Mouse (Mus musculus) limb, embryonic 14.5 days (tissue): ENCODE results near the gene Iqcf3. TPM values are rescaled to one million over a fixed set of nuclear protein-coding genes. Genes with fewer than 3 reads are reported as not detected.

Source experiments
- ATAC-seq: fragments of 200-750 bp; cut with Nextera tagmentation; 2 replicates; pipeline ENCODE4 v1.8.0; 2017; ENCODE audit warnings: low read depth, moderate number of reproducible peaks, moderate TSS enrichment; ENCODE audit not compliant: low FRiP score
- DNase-seq: peaks from one replicate; pipeline ENCODE4 v3.0.0-alpha.2; 2015; ENCODE audit warnings: low spot score
- H3K27ac ChIP-seq: fragments of 300-500 bp; sonication (generic); replicated peaks from 2 replicates; pipeline ENCODE4 v1.5.1; 2014; ENCODE audit warnings: low read depth, mild to moderate bottlenecking, low read length, moderate library complexity, mixed read lengths
- H3K27me3 ChIP-seq: fragments of 300-500 bp; sonication (generic); 2 replicates; pipeline ENCODE4 v1.6.1; 2014; ENCODE audit warnings: low read length, mixed read lengths; ENCODE audit not compliant: control insufficient read depth, insufficient read depth
- H3K36me3 ChIP-seq: fragments of 300-500 bp; sonication (generic); 2 replicates; pipeline ENCODE4 v1.6.1; 2014; ENCODE audit warnings: mild to moderate bottlenecking, low read length, moderate library complexity, mixed read lengths; ENCODE audit not compliant: control insufficient read depth, insufficient read depth
- H3K4me1 ChIP-seq: fragments of 300-500 bp; sonication (generic); 2 replicates; pipeline ENCODE4 v1.6.1; 2014; ENCODE audit warnings: antibody characterized with exemption, low read length, mixed read lengths; ENCODE audit not compliant: control insufficient read depth, insufficient read depth
- H3K4me2 ChIP-seq: fragments of 300-500 bp; sonication (generic); replicated peaks from 2 replicates; pipeline ENCODE4 v1.6.1; 2014; ENCODE audit warnings: low read depth, mild to moderate bottlenecking, low read length, moderate library complexity; ENCODE audit not compliant: severe bottlenecking
- H3K4me3 ChIP-seq: fragments of 300-500 bp; sonication (generic); replicated peaks from 2 replicates; pipeline ENCODE4 v1.5.1; 2014; ENCODE audit warnings: low read length
- H3K9ac ChIP-seq: fragments of 300-500 bp; sonication (generic); 2 replicates; pipeline ENCODE4 v1.6.1; 2014; ENCODE audit warnings: mild to moderate bottlenecking, low read depth, low read length, moderate library complexity; ENCODE audit not compliant: severe bottlenecking
- H3K9me3 ChIP-seq: fragments of 300-500 bp; sonication (generic); 2 replicates; pipeline ENCODE4 v1.6.1; 2016; ENCODE audit warnings: low read length; ENCODE audit not compliant: control insufficient read depth
- POLR2A ChIP-seq: fragments of 200-500 bp; IDR thresholded peaks from 2 replicates; pipeline ENCODE4 v1.8.0; 2012; ENCODE audit warnings: inconsistent platforms, mild to moderate bottlenecking, moderate library complexity, borderline replicate concordance; ENCODE audit not compliant: insufficient read depth, insufficient read length; ENCODE audit errors: extremely low read depth
- WGBS: fragments of 180-500 bp; shearing (Covaris S2); extraction: QIAGEN DNeasy Blood & Tissue Kit; methylation state at CpG from one replicate; pipeline ENCODE4 v1.1.7; 2014; 5-methylcytosine and 5-hydroxymethylcytosine counted together
- polyA plus RNA-seq, 2 experiments: library from polyadenylated mRNA; depleted of rRNA in 1 of 2; stranded (reverse) in 1 of 2; unstranded in 1 of 2; fragments of >200 nt; fragmentation: Nextera tagmentation in 1 of 2; extraction: Ambion mirVana in 1 of 2; gene quantifications; 2 replicates each; pipeline versions ENCODE4 v1.2.1 to v1.2.3; 2012 to 2014

The Iqcf3 gene
- polyA plus RNA-seq, 2 experiments = not detected

DNA sequence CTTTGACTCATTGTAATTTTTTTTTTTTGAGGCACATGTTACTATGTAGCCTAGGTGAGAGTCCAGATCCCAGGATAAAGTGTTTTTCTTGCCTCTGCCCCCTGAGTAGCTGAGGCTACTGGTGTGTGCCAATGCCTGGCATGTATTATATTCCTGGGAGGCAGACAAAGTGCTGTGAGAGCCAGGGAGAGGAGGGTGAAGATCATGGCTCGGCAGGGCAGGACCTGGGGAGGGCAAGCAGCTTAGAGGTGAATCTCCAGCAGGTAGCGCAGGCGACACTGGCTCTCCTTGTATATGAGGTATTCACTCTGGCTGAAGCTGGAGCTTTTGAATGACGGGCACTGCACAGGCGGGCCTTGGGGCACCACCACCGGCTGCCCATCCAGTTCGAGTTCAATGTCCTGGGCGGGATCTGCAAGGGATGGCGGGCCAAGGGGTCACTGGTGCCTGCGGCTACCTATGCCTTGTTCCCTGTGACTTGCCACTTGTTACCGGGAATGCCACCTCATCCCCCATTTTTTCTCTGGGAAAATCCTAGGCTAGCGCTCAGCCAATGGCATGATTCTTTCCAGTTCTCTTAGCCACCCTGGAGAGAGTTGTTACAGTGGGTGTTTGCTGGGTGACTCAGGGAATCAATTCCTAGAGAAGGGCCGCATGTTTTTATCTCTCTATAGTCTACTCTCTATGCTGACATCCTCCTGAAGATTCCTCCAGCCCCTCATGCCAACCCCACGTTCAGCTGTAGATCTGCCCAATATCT lies 90.3 kb downstream of the Iqcf3 start:
- DNase-seq (no peak), ATAC-seq (no peak)
- TF ChIP-seq POLR2A = no peak
- no peak overlapping the region for H3K4me3 ChIP-seq
- no peaks in the 10 kb centered on the region for H3K27me3 ChIP-seq
- peaks cover 10% of the 10 kb centered on the region for H3K4me1 ChIP-seq
- WGBS = 61% methylated on average over 14 of the region's 14 CpGs
- no peak overlapping the region for H3K27ac ChIP-seq
- H3K36me3 ChIP-seq = no peaks in the 10 kb centered on the region
- H3K9me3 ChIP-seq = no peaks in the 10 kb centered on the region
- H3K4me2 ChIP-seq = no peak overlapping the region
- H3K9ac ChIP-seq = 0 out of 2 replicates have a peak overlapping the region, but pooled peaks have one; percentile 7

DNA sequence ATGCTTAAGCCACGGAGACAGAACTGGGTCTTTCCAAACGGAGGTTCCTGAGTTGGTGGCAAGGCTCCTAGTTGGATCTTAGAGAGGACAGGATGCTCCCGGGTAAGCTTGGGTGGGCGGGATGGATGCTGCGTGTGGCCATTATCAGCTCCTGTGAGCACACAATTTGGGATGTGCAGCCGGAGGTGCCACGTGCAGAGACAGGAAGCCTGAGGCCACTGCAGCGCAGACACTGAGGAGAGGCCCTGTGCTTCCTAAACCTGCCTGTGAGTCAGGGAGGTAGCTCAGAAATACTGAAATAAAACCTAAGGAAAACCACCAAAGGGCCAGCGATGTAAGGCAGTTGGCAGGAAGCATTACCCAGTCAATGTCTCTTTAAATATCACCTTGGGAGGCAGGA lies 91.7 kb downstream of the Iqcf3 start:
- no peak for TF ChIP-seq POLR2A
- Histone ChIP-seq H3K36me3 (no peaks in the 10 kb centered on the region), H3K4me3 (no peak overlapping the region), H3K9me3 (no peaks in the 10 kb centered on the region), H3K9ac (no peak overlapping the region), H3K27ac (no peak overlapping the region), H3K4me1 (peaks cover 7% of the 10 kb centered on the region), H3K4me2 (no peak overlapping the region), H3K27me3 (no peaks in the 10 kb centered on the region)
- WGBS = 64% methylated on average over 9 of the region's 9 CpGs
- DNase-seq (no peak), ATAC-seq (no peak)

GRCm38 (mm10) chr9:106469317-106469716 lies 92.1 kb downstream of the Iqcf3 start:
- DNase-seq = no peak
- Histone ChIP-seq H3K4me1 (peaks cover 5% of the 10 kb centered on the region), H3K4me3 (no peak overlapping the region), H3K27ac (no peak overlapping the region), H3K36me3 (0 out of 2 replicates have a peak, but pooled peaks cover 2% of the 10 kb centered on the region), H3K27me3 (no peaks in the 10 kb centered on the region), H3K4me2 (no peak overlapping the region), H3K9me3 (no peaks in the 10 kb centered on the region), H3K9ac (no peak overlapping the region)
- 61% methylated on average over 6 of the region's 6 CpGs for WGBS
- no peak for ATAC-seq
- no peak for TF ChIP-seq POLR2A

- DNase-seq (no peak), ATAC-seq (no peak)
- H3K9ac ChIP-seq = no peak overlapping the region
- H3K9me3 ChIP-seq = no peaks in the 10 kb centered on the region
- no peak overlapping the region for H3K4me2 ChIP-seq
- H3K27me3 ChIP-seq = no peaks in the 10 kb centered on the region
- H3K27ac ChIP-seq = no peak overlapping the region
- 85% methylated on average over 7 of the region's 7 CpGs for WGBS
- H3K4me3 ChIP-seq = no peak overlapping the region
- no peak for TF ChIP-seq POLR2A
- H3K36me3 ChIP-seq = peaks cover 16% of the 10 kb centered on the region
- peaks cover 5% of the 10 kb centered on the region for H3K4me1 ChIP-seq
Measured at GRCm38 (mm10) chr9:106467746-106468145, 93.7 kb downstream of the Iqcf3 start.

DNA sequence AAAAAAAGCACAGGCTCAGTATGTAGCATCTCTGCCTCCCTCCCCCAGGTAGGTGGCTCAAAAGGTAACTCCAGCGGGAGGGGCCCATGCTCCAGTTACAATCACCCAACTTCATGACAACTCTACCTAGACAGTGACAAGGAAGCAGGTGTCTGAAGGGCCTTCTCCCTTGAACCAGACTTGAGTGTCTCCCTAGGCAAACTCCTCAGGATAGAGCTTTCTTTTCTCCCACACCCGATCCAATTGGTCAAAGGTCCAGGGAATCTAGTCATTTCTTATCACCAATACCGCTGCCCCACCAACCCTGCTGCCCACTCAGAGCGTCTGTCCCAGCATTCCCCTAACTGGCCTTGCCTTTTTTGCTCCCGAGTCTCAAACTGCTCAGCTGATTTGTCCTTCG lies 94.7 kb downstream of the Iqcf3 start:
- peaks cover 5% of the 10 kb centered on the region for H3K4me1 ChIP-seq
- WGBS = 90% methylated on average over 6 of the region's 6 CpGs
- no peak overlapping the region for H3K4me3 ChIP-seq
- H3K36me3 ChIP-seq = peaks cover 25% of the 10 kb centered on the region
- ATAC-seq (no peak), DNase-seq (no peak)
- H3K27me3 ChIP-seq = no peaks in the 10 kb centered on the region
- H3K27ac ChIP-seq = no peak overlapping the region
- H3K9ac ChIP-seq = no peak overlapping the region
- no peak overlapping the region for H3K4me2 ChIP-seq
- H3K9me3 ChIP-seq = no peaks in the 10 kb centered on the region
- TF ChIP-seq POLR2A = no peak
